Mouse (Mus musculus) ES-Bruce4 (cell line): Measurements from ENCODE around the gene Adamtsl1.

Experiments
- CTCF ChIP-seq: IDR thresholded peaks from one replicate; pipeline ENCODE4 v1.8.1; 2011; ENCODE audit warnings: low read depth, low read length
- EP300 ChIP-seq: IDR thresholded peaks from 2 replicates; pipeline ENCODE4 v1.6.1; 2011; ENCODE audit warnings: low read depth, low read length; ENCODE audit not compliant: insufficient read depth
- POLR2A ChIP-seq: IDR thresholded peaks from one replicate; pipeline ENCODE4 v1.8.1; 2011; ENCODE audit warnings: low read length; ENCODE audit not compliant: insufficient read depth

GRCm38 (mm10) chr4:86124374-86124773, 610.4 kb downstream of the Adamtsl1 start:
- TF ChIP-seq POLR2A, result no peak
- TF ChIP-seq CTCF, result no peak
- no peak for TF ChIP-seq EP300
